Mouse (Mus musculus) adrenal gland, postnatal 4 days (tissue): ENCODE measurements at regions not wholly inside any gene's neighbourhood (a gene's known extent, or its start where the extent isn't known, plus 50 kb on each side); places are given as distances from the start of the nearest gene placed in this dataset.

Source experiments
- DNase-seq, 2 experiments: peaks; one replicate each; pipeline ENCODE4 v3.0.0; 2021 to 2022; ENCODE audit warnings: low spot score in 2 of 2, mixed read lengths in 2 of 2

DNA sequence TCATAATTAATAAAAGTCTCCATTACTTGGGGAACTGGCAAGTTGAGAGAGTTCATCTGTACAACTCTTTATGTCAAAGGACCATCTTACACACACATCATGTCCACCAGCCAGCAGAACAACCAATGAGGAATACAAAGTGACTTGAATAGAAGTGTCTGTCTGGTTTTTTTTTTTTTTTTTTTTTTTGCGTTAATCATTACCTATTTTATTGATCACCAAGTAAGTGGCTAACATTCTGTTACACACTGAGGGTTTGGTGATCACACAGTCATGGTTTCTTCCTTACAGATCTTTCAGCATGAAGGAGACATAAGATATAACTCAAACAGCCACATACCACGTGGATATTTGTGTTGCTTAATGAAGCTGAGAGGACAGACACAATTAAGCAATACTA lies 147.6 kb upstream of the Adamts3 start:
- no peak for DNase-seq

GRCm38 (mm10) chr5:90029751-90030150 lies 146.6 kb upstream of the Adamts3 start:
- no peak for DNase-seq

DNA sequence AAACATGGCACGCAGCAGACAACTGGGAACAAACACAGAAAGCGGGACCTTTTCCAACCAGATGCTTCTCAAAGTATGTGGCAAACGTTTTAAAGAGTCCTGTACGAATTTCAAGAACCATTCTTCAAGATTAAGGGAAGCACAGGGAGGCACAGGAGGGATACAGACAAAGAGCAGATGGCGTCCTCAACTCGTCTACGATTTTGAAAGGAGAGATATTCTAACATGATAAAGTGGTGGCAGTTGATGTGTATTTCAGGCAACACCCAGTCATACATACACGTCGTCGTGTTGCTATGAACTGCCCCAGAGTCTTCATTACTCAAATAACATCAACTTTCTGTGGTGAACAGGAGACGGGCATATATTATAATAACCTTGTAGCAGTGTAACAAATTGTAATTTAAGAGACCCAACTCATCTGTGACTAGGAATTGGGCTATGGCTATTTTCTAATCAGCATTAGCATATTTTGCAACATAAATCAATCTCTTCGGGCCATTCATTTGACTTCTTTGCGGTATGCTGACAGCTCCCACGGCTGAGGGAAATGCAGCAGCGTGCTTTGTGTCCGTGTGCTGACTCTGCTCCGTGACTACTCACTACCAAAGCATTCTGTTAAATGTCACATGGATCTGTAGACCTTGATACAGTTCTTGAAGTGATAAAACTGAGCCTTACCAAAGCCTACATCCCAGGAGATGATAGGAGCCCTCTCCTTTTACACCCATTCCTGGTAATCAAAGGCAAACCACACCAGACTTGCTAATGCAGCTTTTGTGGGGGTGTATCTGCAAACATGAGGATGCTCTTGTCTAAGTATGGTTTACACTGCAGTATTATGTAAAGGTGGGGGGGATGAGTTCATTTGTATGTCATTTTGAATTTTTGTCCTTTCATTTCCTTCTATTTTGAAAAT lies 144.0 kb upstream of the Adamts3 start:
- no peak for DNase-seq

GRCm38 (mm10) chr5:90021447-90021846 lies 138.3 kb upstream of the Adamts3 start:
- DNase-seq, result no peak

GRCm38 (mm10) chr5:90000758-90001157 lies 117.6 kb upstream of the Adamts3 start:
- no peak for DNase-seq

DNA sequence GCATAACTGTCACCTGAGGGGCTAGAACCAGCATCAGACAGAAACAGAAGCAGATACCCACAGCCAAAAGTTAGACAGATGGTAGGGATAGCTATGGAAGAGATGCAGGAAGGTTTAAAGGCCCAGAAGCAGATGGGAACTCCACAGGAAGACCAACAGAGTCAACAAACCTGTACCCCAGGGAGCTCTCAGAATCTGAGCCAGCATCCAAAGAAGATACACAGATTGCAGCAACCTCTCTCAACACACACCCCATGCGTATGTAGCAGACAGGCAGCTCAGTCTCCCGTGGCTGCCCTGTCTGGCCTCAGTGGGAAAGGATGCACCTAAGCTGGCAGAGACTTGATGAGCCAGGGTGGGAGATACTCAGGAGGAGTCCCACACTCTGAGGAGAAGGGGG lies 108.4 kb upstream of the Adamts3 start:
- DNase-seq, result no peak

- no peak for DNase-seq
Measured at GRCm38 (mm10) chr5:89981627-89982026, 98.5 kb upstream of the Adamts3 start.

- DNase-seq, result no peak
Measured at GRCm38 (mm10) chr5:89980204-89980603, 97.1 kb upstream of the Adamts3 start.

- DNase-seq, result no peak
Measured at GRCm38 (mm10) chr5:89952611-89953010, 69.5 kb upstream of the Adamts3 start.

- DNase-seq, result no peak
Measured at GRCm38 (mm10) chr5:89945660-89945925, 62.5 kb upstream of the Adamts3 start.

DNA sequence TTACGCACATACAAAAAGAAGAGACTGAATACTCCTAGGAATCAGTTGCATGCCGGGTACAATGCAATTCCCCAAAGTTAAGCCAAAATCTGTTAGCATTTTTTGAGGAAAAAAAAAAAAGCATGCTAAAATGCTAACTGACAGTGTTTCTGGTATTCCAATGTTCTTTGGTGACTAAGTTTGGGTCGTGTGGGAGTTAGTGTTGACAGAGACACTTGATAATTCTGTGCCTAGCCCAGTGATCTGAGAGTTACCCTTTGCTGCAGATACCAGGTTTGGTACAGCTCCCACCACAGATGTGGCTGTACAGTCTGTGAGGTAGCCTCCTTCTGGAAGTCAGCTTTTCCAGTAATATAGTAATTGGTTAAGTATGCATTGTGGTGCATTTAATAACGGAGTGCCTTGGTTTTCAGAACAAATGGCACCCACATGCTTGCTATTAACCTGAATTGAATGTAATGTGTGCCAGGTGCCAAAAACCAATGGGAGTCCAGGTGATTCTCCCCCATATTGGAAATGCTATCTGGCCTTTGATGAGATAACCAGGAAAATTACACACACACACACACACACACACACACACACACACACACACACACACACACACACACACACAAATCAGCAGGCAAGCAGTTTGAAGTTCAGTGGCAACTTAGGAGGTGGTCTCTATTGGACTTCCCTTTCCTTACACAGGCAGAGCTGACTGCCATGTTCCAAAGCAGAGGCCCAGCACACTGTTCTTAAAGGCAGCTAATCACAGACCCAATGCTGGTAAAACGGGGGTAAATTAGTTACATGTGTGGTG lies 61.9 kb upstream of the Adamts3 start:
- DNase-seq, result no peak

GRCm38 (mm10) chr5:89943276-89944127 lies 60.4 kb upstream of the Adamts3 start:
- no peak for DNase-seq

- no peak for DNase-seq
Measured at GRCm38 (mm10) chr5:89942244-89942643, 59.1 kb upstream of the Adamts3 start.

GRCm38 (mm10) chr5:89932999-89933398 lies 49.9 kb upstream of the Adamts3 start:
- no peak for DNase-seq
